Mouse (Mus musculus): ENCODE measurements around the gene Prdm8. TPM values are rescaled to one million over a fixed set of nuclear protein-coding genes. Genes with fewer than 3 reads are reported as not detected.
A peak's percentile ranks its signal among the peaks of the same experiment; 100 is the strongest.

Gene Prdm8
- polyA plus RNA-seq, 1 experiment from 2014 or later: 3.5 TPM

DNA sequence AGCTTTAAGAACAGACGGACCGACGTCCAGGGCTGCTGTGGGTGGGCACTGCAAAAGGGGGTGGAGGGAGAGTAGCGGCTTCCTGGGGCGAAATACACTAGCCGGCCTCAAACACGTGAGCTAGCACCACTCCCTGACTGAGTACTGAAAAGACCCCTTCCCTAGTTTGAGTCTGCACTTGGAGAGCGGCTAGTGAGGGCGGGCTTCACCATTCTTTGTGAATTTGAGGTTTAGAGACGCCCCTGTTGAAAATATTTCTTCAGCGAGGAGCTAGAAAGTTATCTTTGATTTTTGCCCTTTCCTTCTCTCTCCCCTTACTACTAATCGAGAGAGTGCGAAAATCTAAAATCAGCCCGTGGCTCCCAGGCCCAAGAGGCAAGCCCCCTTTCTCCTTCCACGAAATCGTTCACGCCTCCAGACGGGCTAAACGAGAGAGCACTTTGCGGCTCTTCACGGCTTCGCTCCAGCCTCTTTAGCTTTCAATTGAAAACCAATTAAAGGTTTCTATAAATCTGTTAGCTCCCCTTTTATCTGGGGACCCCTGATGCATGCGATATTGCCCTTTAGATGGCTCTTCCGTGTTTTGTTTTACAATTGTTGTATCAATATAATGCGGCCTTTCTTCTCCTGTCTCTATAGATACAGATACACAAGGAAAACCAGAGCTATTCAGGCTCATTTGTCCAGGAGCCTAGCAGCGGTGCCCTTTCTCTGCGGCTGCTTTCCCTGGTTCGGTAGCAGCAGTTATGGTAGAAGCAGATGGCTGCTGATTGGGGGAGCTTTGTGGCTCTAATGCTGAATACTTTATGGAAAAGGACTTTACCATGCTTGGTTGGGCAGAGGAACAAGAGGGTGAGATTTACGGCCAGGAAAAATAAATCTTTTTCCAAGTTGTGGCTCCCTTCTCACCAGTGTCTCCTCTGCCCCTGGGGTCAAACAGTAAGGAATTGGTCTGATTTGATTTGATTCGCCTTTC lies 2.7 kb downstream of the Prdm8 start:
- Histone ChIP-seq H3K4me2 (ENCODE audit: low read length) (peak overlapping the region; percentile 67), H3K27me3 (ENCODE audit: control insufficient read depth, insufficient read depth, low read length) (peaks cover 75% of the 10 kb centered on the region), H3K9me3 (ENCODE audit: control insufficient read depth, low read length) (no peaks in the 10 kb centered on the region), H3K4me3 (replicated peaks; ENCODE audit: low read depth, low read length) (peak overlapping the region; percentile 40), H3K4me1 (ENCODE audit: control insufficient read depth, insufficient read depth, low read length) (peaks cover 32% of the 10 kb centered on the region), H3K9ac (replicated peaks; ENCODE audit: low read length) (no peak overlapping the region; the same call in 1 of the 2 replicates), H3K36me3 (ENCODE audit: control insufficient read depth, insufficient read depth, low read length) (no peaks in the 10 kb centered on the region), H3K27ac (replicated peaks; ENCODE audit: low read depth, low read length) (no peak overlapping the region)
- WGBS: under 1% methylated on average over 30 of the region's 30 CpGs
- DNase-seq (peak; percentile 68), ATAC-seq (ENCODE audit: low FRiP score, low TSS enrichment) (no peak)

DNA sequence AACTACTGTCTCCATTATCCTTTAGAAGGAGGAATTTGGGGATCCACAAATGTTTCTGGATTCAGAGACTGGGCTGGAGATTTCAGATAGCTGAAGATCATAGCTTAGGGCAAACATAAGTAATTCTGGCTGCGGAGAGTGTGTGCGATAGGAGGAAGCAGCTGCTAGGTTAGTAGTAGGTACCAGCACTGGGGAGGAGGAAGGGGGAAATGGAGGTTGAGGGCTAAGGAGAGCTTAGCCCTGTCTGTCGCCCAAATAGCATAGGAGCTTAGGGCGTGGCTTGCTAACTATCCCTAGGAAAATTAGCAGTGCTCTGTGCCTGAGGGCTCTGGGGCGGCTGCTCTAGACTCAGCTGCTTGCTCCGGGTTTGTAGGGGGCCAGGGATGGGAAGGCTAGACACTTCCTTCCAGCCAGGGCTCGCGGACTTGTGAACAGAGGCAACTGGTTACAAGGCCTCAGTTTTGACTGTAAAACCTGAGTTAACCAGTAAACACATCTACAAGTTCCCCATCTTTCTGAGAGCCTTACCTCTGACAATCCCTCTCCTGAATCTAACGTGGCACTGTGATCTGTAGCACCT lies 4.7 kb downstream of the Prdm8 start:
- H3K27ac ChIP-seq (replicated peaks; ENCODE audit: low read depth, low read length): no peak overlapping the region
- ATAC-seq (ENCODE audit: low FRiP score, low TSS enrichment): no peak
- no peaks in the 10 kb centered on the region for H3K9me3 ChIP-seq (ENCODE audit: control insufficient read depth, low read length)
- WGBS: 9% methylated on average over 9 of the region's 9 CpGs
- H3K4me3 ChIP-seq (replicated peaks; ENCODE audit: low read depth, low read length): no peak overlapping the region
- peaks cover 23% of the 10 kb centered on the region for H3K4me1 ChIP-seq (ENCODE audit: control insufficient read depth, insufficient read depth, low read length)
- H3K36me3 ChIP-seq (ENCODE audit: control insufficient read depth, insufficient read depth, low read length): no peaks in the 10 kb centered on the region
- no peak for DNase-seq
- H3K9ac ChIP-seq (replicated peaks; ENCODE audit: low read length): no peak overlapping the region
- peaks cover 73% of the 10 kb centered on the region for H3K27me3 ChIP-seq (ENCODE audit: control insufficient read depth, insufficient read depth, low read length)
- no peak overlapping the region for H3K4me2 ChIP-seq (ENCODE audit: low read length)

DNA sequence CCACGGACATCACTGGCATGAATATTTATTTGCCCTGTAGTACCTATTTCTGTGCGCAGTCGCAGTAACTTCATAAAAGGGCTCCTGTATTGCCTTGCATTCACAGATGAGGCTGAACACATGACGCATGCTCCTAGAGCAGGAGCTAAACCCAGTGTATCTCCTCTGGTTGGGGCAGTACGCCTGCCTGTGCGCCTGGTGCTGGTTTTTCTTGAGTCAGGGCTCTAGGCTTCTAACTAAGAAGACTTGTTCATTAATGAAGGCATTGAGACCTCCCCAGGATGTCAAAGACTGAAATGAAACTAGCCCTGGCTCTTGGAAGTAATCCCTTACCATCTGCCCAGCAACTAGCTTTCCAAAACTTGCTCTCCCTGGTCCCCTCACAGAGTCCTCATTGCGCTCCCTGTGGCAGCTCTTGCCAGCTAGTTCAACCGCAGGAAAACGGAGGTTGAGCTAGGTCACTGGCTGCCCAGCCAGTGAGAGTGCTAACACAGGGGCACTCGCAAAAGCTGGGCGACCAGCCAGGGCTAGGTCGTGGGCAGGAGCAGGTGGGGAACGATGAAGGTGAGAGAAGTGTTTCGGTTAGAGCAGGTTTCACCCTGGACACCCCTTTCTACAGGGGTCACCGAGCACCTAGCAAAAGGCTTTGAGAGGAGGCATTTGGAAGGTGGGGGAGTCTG lies 5.6 kb downstream of the Prdm8 start:
- Histone ChIP-seq H3K27me3 (ENCODE audit: control insufficient read depth, insufficient read depth, low read length) (peaks cover 69% of the 10 kb centered on the region), H3K4me1 (ENCODE audit: control insufficient read depth, insufficient read depth, low read length) (peaks cover 20% of the 10 kb centered on the region), H3K27ac (replicated peaks; ENCODE audit: low read depth, low read length) (no peak overlapping the region), H3K9me3 (ENCODE audit: control insufficient read depth, low read length) (no peaks in the 10 kb centered on the region), H3K4me2 (ENCODE audit: low read length) (no peak overlapping the region), H3K4me3 (replicated peaks; ENCODE audit: low read depth, low read length) (no peak overlapping the region), H3K36me3 (ENCODE audit: control insufficient read depth, insufficient read depth, low read length) (no peaks in the 10 kb centered on the region), H3K9ac (replicated peaks; ENCODE audit: low read length) (no peak overlapping the region)
- no peak for DNase-seq
- ATAC-seq (ENCODE audit: low FRiP score, low TSS enrichment): no peak
- WGBS: 5% methylated on average over 15 of the region's 15 CpGs

DNA sequence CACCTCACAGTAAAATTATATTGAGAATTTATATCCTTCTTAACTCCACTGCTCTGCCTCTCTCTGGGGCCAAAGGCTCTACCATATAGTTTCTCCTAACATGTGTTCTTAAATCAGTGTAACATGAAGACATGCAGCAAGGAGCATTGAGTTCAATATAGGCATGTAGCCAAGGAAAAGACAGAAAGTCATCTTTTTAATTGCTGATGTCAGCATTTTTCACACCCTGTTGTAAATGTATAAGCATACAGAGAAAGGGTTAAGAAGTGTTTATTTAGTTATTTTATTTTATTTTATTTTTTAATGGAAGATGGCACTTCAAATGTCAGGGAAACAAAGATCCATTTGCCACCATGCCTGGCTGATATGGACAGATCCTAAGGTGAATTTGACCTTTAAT lies 6.7 kb downstream of the Prdm8 start:
- H3K9me3 ChIP-seq (ENCODE audit: control insufficient read depth, low read length): no peaks in the 10 kb centered on the region
- no peak overlapping the region for H3K4me3 ChIP-seq (replicated peaks; ENCODE audit: low read depth, low read length)
- H3K27ac ChIP-seq (replicated peaks; ENCODE audit: low read depth, low read length): no peak overlapping the region
- ATAC-seq (ENCODE audit: low FRiP score, low TSS enrichment): no peak
- H3K4me1 ChIP-seq (ENCODE audit: control insufficient read depth, insufficient read depth, low read length): peaks cover 16% of the 10 kb centered on the region
- DNase-seq: no peak
- no peak overlapping the region for H3K9ac ChIP-seq (replicated peaks; ENCODE audit: low read length)
- H3K4me2 ChIP-seq (ENCODE audit: low read length): no peak overlapping the region
- H3K36me3 ChIP-seq (ENCODE audit: control insufficient read depth, insufficient read depth, low read length): no peaks in the 10 kb centered on the region
- peaks cover 74% of the 10 kb centered on the region for H3K27me3 ChIP-seq (ENCODE audit: control insufficient read depth, insufficient read depth, low read length)

DNA sequence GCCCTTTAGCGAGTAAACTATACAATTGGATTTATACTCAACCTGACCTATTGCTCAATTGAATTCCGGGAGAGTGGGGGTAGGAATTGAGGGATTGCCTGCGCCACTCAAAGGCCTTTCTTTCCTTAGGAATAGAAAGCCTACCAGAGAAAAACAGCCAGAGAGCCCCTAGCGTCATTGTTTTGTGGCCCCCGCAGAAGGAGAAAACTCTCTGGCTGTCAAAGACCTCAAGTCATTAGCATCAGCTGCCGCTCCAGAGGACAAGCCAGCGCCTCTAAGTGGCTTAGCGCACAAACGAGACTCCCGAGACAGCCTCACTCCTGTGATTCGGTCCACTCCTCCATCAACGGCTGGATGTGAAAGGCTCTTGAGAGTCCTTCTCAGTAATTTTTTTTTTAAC lies 12.6 kb downstream of the Prdm8 start:
- peak overlapping the region; percentile 52 for H3K4me3 ChIP-seq (replicated peaks; ENCODE audit: low read depth, low read length)
- peak overlapping the region; percentile 89 for H3K4me2 ChIP-seq (ENCODE audit: low read length)
- DNase-seq: peak; percentile 64
- ATAC-seq (ENCODE audit: low FRiP score, low TSS enrichment): no peak
- H3K36me3 ChIP-seq (ENCODE audit: control insufficient read depth, insufficient read depth, low read length): no peaks in the 10 kb centered on the region
- H3K9me3 ChIP-seq (ENCODE audit: control insufficient read depth, low read length): no peaks in the 10 kb centered on the region
- peaks cover 45% of the 10 kb centered on the region for H3K27me3 ChIP-seq (ENCODE audit: control insufficient read depth, insufficient read depth, low read length)
- under 1% methylated on average over 12 of the region's 12 CpGs for WGBS
- peaks cover 27% of the 10 kb centered on the region for H3K4me1 ChIP-seq (ENCODE audit: control insufficient read depth, insufficient read depth, low read length)
- H3K9ac ChIP-seq (replicated peaks; ENCODE audit: low read length): no peak overlapping the region; the same call in 1 of the 2 replicates
- no peak overlapping the region for H3K27ac ChIP-seq (replicated peaks; ENCODE audit: low read depth, low read length)

DNA sequence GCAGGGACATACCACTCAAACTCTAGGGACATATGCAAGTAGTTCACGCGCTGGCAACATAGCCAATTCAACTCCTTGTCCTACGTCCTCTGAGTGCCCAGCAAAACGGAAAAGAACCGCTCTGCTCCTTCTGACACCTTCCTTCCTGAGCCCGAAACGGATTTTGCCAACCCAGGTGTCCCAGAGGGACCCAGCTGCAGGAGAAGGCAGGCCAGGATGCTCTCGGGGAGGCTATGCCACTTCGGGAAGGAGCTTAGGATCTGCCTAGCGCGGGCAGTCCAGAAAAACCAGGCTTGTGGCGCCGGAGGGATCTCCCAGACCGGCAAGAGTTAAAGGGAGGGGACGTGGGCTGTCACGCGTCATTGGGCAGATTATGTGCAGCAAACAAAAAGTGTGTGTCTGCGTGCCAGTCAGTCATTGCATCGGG lies 13.5 kb downstream of the Prdm8 start:
- DNase-seq (peak; percentile 82), ATAC-seq (ENCODE audit: low FRiP score, low TSS enrichment) (peak; percentile 38)
- no peaks in the 10 kb centered on the region for H3K9me3 ChIP-seq (ENCODE audit: control insufficient read depth, low read length)
- WGBS: under 1% methylated on average over 19 of the region's 19 CpGs
- H3K27ac ChIP-seq (replicated peaks; ENCODE audit: low read depth, low read length): peak overlapping the region; percentile 86
- H3K9ac ChIP-seq (replicated peaks; ENCODE audit: low read length): peak overlapping the region; percentile 53
- H3K27me3 ChIP-seq (ENCODE audit: control insufficient read depth, insufficient read depth, low read length): peaks cover 46% of the 10 kb centered on the region
- peak overlapping the region; percentile 52 for H3K4me3 ChIP-seq (replicated peaks; ENCODE audit: low read depth, low read length)
- H3K4me1 ChIP-seq (ENCODE audit: control insufficient read depth, insufficient read depth, low read length): peaks cover 29% of the 10 kb centered on the region
- no peaks in the 10 kb centered on the region for H3K36me3 ChIP-seq (ENCODE audit: control insufficient read depth, insufficient read depth, low read length)
- H3K4me2 ChIP-seq (ENCODE audit: low read length): peak overlapping the region; percentile 89

DNA sequence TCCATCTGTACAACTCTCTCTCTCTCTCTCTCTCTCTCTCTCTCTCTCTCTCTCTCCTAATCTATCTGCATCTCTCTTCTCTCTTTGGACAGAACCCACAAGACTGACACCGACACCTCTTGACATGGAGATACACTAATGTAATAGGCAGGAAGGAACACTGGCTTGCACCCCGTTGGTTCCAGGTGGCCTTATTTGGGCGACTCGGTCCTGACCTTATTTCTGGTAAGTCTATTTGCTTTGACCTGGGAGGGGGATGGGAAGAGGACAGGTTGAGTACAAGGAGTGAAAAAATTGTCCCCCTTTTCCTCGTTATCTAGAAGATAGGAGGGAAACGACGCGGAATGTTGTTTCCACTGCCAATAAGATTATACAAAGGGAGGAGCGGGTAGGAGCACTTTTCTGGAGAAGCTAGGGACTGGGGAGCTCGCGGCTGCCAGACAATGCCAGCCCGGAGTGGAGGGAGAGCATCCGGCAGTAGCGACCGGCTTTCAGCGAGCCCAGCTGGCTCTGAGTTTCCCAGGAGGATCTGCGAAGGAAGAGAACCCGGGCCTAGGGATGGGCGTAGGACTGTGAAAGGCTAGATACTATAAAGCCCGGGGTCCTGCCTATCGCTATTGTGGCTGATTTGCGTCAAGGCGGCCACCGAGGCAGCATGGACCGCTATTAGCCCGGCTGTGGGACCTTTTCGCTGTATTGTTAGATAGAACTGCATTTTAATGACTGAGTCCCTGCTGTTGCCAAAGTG lies 14.1 kb downstream of the Prdm8 start:
- Histone ChIP-seq H3K4me3 (replicated peaks; ENCODE audit: low read depth, low read length) (peak overlapping the region; percentile 52), H3K27ac (replicated peaks; ENCODE audit: low read depth, low read length) (peak overlapping the region; percentile 86), H3K9me3 (ENCODE audit: control insufficient read depth, low read length) (no peaks in the 10 kb centered on the region), H3K36me3 (ENCODE audit: control insufficient read depth, insufficient read depth, low read length) (no peaks in the 10 kb centered on the region), H3K27me3 (ENCODE audit: control insufficient read depth, insufficient read depth, low read length) (peaks cover 43% of the 10 kb centered on the region), H3K4me2 (ENCODE audit: low read length) (peak overlapping the region; percentile 89), H3K9ac (replicated peaks; ENCODE audit: low read length) (peak overlapping the region; percentile 53), H3K4me1 (ENCODE audit: control insufficient read depth, insufficient read depth, low read length) (peaks cover 34% of the 10 kb centered on the region)
- WGBS: under 1% methylated on average over 27 of the region's 27 CpGs
- ATAC-seq (ENCODE audit: low FRiP score, low TSS enrichment) (0 out of 2 replicates have a peak, but pooled peaks have one; percentile 29), DNase-seq (peak; percentile 80)

All from midbrain, embryonic 14.5 days (tissue).